Mouse (Mus musculus) limb, embryonic 11.5 days (tissue): Measurements from ENCODE around the gene Ap5b1. TPM values are rescaled to one million over a fixed set of nuclear protein-coding genes. Genes with fewer than 3 reads are reported as not detected.

ENCODE experiments used
- ATAC-seq: fragments of 200-750 bp; cut with Nextera tagmentation; 2 replicates; pipeline ENCODE4 v1.8.0; 2017; ENCODE audit warnings: low read depth; ENCODE audit not compliant: insufficient number of reproducible peaks, low FRiP score, low TSS enrichment
- DNase-seq: peaks from one replicate; pipeline ENCODE4 v3.0.0-alpha.2; 2015; ENCODE audit warnings: low spot score
- H3K27ac ChIP-seq: fragments of 300-500 bp; sonication (generic); replicated peaks from 2 replicates; pipeline ENCODE4 v1.5.1; 2014; ENCODE audit warnings: low read depth, mild to moderate bottlenecking, low read length
- H3K27me3 ChIP-seq: fragments of 300-500 bp; sonication (generic); 2 replicates; pipeline ENCODE4 v1.6.1; 2014; ENCODE audit warnings: mild to moderate bottlenecking, low read length, mixed read lengths; ENCODE audit not compliant: control insufficient read depth, insufficient read depth
- H3K36me3 ChIP-seq: fragments of 300-500 bp; sonication (generic); 2 replicates; pipeline ENCODE4 v1.6.1; 2014; ENCODE audit warnings: mild to moderate bottlenecking, low read length, moderate library complexity, mixed read lengths; ENCODE audit not compliant: control insufficient read depth, insufficient read depth
- H3K4me1 ChIP-seq: fragments of 300-500 bp; sonication (generic); 2 replicates; pipeline ENCODE4 v1.6.1; 2014; ENCODE audit warnings: low read length, mixed read lengths; ENCODE audit not compliant: control insufficient read depth, insufficient read depth
- H3K4me2 ChIP-seq: fragments of 300-500 bp; sonication (generic); 2 replicates; pipeline ENCODE4 v1.6.1; 2014; ENCODE audit warnings: low read depth, mild to moderate bottlenecking, moderate library complexity; ENCODE audit not compliant: severe bottlenecking
- H3K4me3 ChIP-seq: fragments of 300-500 bp; sonication (generic); 2 replicates; pipeline ENCODE4 v1.5.1; 2014; ENCODE audit warnings: low read depth, low read length
- H3K9ac ChIP-seq: fragments of 300-500 bp; sonication (generic); 2 replicates; pipeline ENCODE4 v1.6.1; 2014; ENCODE audit warnings: mild to moderate bottlenecking, low read length
- H3K9me3 ChIP-seq: fragments of 300-500 bp; sonication (generic); 2 replicates; pipeline ENCODE4 v1.6.1; 2016; ENCODE audit warnings: low read length; ENCODE audit not compliant: control insufficient read depth
- WGBS: fragments of 180-500 bp; shearing (Covaris S2); extraction: QIAGEN DNeasy Blood & Tissue Kit; methylation state at CpG from one replicate; pipeline ENCODE4 v1.1.7; 2014; 5-methylcytosine and 5-hydroxymethylcytosine counted together
- polyA plus RNA-seq: library from polyadenylated mRNA; unstranded; fragments of >200 nt; fragmentation: Nextera tagmentation; extraction: Ambion mirVana; gene quantifications from 2 replicates; pipeline ENCODE4 v1.2.1, GENCODE M21; 2014

The Ap5b1 gene
- 1.2 and 1.4 TPM in 2 replicates for polyA plus RNA-seq

DNA sequence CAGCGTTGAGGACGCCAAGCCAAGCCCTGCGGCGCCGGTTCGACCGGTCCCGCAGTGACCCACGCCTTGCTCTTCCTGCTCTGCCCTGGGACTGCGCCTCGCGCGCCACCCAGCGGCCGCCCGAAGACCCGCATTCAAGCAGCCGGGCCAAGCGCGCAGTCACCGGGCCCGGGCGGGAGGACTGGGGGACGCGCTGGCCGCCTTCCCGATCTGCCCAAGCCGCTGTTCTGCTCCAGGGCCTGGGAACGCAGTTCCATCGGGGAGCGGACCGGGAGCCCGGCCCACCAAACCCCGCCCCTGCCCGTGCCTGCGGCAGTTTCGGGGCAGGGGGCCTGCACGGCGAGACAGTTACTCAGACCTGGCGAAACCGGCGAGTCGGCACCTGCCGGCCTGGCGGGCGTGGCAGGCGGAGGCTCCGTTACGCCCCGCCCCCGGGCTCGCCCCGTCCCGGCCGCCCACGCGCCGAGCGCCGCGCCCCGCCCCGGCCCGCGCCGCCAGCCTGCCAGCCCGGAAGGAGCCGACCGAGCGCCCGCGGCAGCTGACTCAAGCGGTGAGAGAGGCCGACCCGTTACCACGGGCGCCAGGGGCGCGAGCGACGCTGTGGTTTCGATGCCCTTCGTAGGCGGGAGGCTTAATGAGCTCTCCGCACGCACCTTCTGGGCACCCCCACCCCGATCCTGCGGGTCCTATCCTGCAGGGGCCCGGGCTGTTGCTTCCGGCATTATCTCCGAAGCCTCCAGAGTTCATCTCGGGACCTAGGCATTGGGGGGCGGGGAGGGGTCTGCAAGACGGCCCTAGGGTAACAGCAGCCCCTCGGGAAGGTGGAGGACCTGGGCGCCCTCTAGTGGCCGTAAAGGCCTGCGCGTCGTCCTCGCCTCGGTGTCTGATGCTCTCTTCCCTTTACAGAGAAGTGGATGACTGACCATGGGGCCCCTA, at the start of gene Ap5b1:
Gene Ap5b1, plus strand, starts transcription at position 492 of the 936 bp plus-strand sequence.
- peak within 1 kb of the TSS; percentile 65 for H3K9ac ChIP-seq
- peaks cover 16% of the 10 kb centered on the region for H3K4me1 ChIP-seq
- ATAC-seq (peak; percentile 72), DNase-seq (peak; percentile 93)
- under 1% methylated on average over 83 of the region's 102 CpGs for WGBS
- H3K4me3 ChIP-seq = peak within 1 kb of the TSS; percentile 65
- H3K9me3 ChIP-seq = no peaks in the 10 kb centered on the region
- peaks cover 14% of the 10 kb centered on the region for H3K27me3 ChIP-seq
- peaks cover 2% of the 10 kb centered on the region; the same call in 1 of the 2 replicates for H3K36me3 ChIP-seq
- peak within 1 kb of the TSS; percentile 87 for H3K4me2 ChIP-seq
- peak within 1 kb of the TSS; percentile 47; the same call in 1 of the 2 replicates for H3K27ac ChIP-seq

- Histone ChIP-seq H3K4me2 (no peak overlapping the region), H3K4me1 (no peaks in the 10 kb centered on the region), H3K9me3 (no peaks in the 10 kb centered on the region), H3K36me3 (no peaks in the 10 kb centered on the region), H3K27me3 (no peaks in the 10 kb centered on the region), H3K9ac (no peak overlapping the region), H3K4me3 (no peak overlapping the region), H3K27ac (no peak overlapping the region)
- WGBS = 93% methylated on average over 3 of the region's 3 CpGs
- ATAC-seq (no peak), DNase-seq (no peak)
Measured at GRCm38 (mm10) chr19:5518721-5519120, 49.1 kb upstream of the Ap5b1 start.

- ATAC-seq (no peak), DNase-seq (no peak)
- Histone ChIP-seq H3K4me3 (no peak overlapping the region), H3K4me1 (no peaks in the 10 kb centered on the region), H3K9me3 (no peaks in the 10 kb centered on the region), H3K27ac (no peak overlapping the region), H3K9ac (no peak overlapping the region), H3K36me3 (no peaks in the 10 kb centered on the region), H3K27me3 (no peaks in the 10 kb centered on the region), H3K4me2 (no peak overlapping the region)
- 62% methylated on average over 5 of the region's 5 CpGs for WGBS
Measured at GRCm38 (mm10) chr19:5525204-5525603, 42.6 kb upstream of the Ap5b1 start.

- no peak overlapping the region for H3K27ac ChIP-seq
- no peaks in the 10 kb centered on the region for H3K27me3 ChIP-seq
- H3K4me3 ChIP-seq = no peak overlapping the region
- H3K4me2 ChIP-seq = no peak overlapping the region
- ATAC-seq (peak; percentile 89), DNase-seq (peak; percentile 99)
- H3K9me3 ChIP-seq = no peaks in the 10 kb centered on the region
- H3K4me1 ChIP-seq = no peaks in the 10 kb centered on the region
- 19% methylated on average over 20 of the region's 20 CpGs for WGBS
- no peak overlapping the region for H3K9ac ChIP-seq
- H3K36me3 ChIP-seq = no peaks in the 10 kb centered on the region
Measured at GRCm38 (mm10) chr19:5529325-5530137, 38.3 kb upstream of the Ap5b1 start.

DNA sequence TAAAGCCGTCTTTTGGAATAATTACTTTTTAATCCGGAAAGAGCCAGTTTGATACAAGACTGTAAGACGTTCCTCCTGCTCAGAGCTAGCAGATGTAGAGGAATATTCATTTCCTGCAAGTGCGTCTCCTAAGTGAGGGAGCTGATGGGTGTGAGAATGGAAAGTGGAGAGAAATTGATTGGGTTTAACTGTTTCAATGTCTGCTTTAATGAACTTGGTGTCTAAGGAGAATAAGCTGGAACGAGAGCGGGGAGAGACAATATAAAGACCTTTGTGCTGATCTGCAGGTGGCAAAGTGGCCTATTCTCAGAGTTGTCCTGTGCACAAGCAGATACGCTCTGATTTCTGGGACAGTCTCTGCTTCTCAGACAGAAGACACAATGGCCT, 37.7 kb upstream of the Ap5b1 start:
- Histone ChIP-seq H3K4me2 (no peak overlapping the region), H3K4me1 (no peaks in the 10 kb centered on the region), H3K9ac (no peak overlapping the region), H3K27me3 (no peaks in the 10 kb centered on the region), H3K4me3 (no peak overlapping the region), H3K27ac (no peak overlapping the region), H3K9me3 (no peaks in the 10 kb centered on the region), H3K36me3 (no peaks in the 10 kb centered on the region)
- DNase-seq (no peak), ATAC-seq (no peak)
- 76% methylated on average over 7 of the region's 7 CpGs for WGBS

DNA sequence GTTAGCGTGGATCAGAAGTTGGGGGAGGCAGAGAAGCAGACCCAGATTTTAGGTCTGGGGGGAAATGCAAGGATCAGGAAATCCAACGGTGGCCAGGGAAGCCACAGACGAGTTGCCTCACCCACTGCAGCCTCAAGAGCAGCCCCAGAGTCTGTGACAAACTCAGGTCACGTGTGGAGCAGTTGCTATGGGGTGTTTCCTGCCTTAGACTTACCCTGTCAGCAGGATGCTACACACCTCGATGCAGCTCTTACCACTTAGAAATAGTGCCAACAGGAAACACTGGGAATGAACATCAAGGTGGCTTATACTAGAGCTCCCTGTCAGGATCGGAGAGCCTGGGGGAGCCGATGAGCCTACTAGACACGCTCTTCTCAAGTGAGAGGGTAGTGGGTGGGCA, 35.3 kb upstream of the Ap5b1 start:
- no peak overlapping the region for H3K27ac ChIP-seq
- ATAC-seq (no peak), DNase-seq (no peak)
- H3K36me3 ChIP-seq = no peaks in the 10 kb centered on the region
- no peaks in the 10 kb centered on the region for H3K4me1 ChIP-seq
- no peak overlapping the region for H3K4me2 ChIP-seq
- WGBS = 70% methylated on average over 8 of the region's 8 CpGs
- H3K27me3 ChIP-seq = no peaks in the 10 kb centered on the region
- H3K9me3 ChIP-seq = no peaks in the 10 kb centered on the region
- no peak overlapping the region for H3K9ac ChIP-seq
- no peak overlapping the region for H3K4me3 ChIP-seq

DNA sequence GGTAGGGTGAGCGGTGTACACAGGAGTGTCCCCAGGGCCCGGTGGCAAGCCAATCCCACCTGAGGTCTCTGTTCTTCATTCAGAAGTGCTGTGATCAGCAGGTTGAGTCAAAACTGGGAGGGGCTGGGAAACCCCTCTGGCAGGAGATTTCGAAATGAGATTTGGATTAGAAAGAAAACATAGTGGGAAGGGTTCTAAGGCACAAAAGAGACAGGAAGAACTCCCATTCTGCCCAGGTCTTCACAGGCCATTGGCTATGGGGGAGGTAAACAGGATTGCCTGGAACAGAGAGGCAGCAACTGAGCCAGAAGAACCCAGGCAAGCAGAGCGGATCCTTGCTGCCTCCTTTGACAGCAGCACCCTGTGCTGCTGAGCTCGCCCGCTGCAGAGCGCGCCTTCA, 29.0 kb upstream of the Ap5b1 start:
- no peak overlapping the region for H3K4me3 ChIP-seq
- no peak overlapping the region for H3K4me2 ChIP-seq
- no peaks in the 10 kb centered on the region for H3K36me3 ChIP-seq
- H3K4me1 ChIP-seq = no peaks in the 10 kb centered on the region
- no peak overlapping the region for H3K9ac ChIP-seq
- DNase-seq (no peak), ATAC-seq (no peak)
- H3K27ac ChIP-seq = no peak overlapping the region
- H3K27me3 ChIP-seq = no peaks in the 10 kb centered on the region
- WGBS = 79% methylated on average over 8 of the region's 8 CpGs
- H3K9me3 ChIP-seq = no peaks in the 10 kb centered on the region

DNA sequence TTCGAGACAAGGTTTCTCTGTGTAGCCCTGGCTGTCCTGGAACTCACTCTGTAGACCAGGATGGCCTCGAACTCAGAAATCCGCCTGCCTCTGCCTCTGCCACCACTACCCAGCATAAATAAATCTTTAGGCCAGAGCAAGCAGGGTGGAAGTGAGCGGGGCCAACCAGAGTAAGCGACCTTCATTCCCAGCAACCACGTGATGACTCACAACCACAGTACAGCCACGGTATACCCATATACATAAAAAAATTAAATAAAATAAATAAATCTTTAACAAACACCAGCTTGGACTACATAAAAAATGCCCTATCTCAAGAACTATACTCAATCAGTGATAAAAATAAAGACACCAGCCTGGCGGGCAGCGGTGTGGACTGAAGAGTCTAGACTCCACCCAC, 24.5 kb upstream of the Ap5b1 start:
- Histone ChIP-seq H3K27ac (no peak overlapping the region), H3K9ac (no peak overlapping the region), H3K4me1 (no peaks in the 10 kb centered on the region), H3K36me3 (no peaks in the 10 kb centered on the region), H3K4me3 (no peak overlapping the region), H3K27me3 (no peaks in the 10 kb centered on the region), H3K4me2 (no peak overlapping the region), H3K9me3 (no peaks in the 10 kb centered on the region)
- 91% methylated on average over 9 of the region's 9 CpGs for WGBS
- no peak for DNase-seq
- no peak for ATAC-seq
